Mouse (Mus musculus) megakaryocyte, embryonic 14.5 days (primary cell): ENCODE data around the gene Rasa3.

Source experiments
- FLI1 ChIP-seq: IDR thresholded peaks from 2 replicates; pipeline ENCODE4 v1.6.1; 2012; ENCODE audit warnings: low read length, inconsistent platforms, mixed read lengths
- GATA1 ChIP-seq: IDR thresholded peaks from 3 replicates; pipeline ENCODE4 v1.6.1; 2012; ENCODE audit warnings: mixed read lengths, low read length, inconsistent platforms, borderline replicate concordance

GRCm38 (mm10) chr8:13623911-13624421, 53.4 kb downstream of the Rasa3 start:
- TF ChIP-seq GATA1 (no peak), FLI1 (no peak)
